Mouse (Mus musculus): ENCODE data around the gene C1qtnf4.

DNA sequence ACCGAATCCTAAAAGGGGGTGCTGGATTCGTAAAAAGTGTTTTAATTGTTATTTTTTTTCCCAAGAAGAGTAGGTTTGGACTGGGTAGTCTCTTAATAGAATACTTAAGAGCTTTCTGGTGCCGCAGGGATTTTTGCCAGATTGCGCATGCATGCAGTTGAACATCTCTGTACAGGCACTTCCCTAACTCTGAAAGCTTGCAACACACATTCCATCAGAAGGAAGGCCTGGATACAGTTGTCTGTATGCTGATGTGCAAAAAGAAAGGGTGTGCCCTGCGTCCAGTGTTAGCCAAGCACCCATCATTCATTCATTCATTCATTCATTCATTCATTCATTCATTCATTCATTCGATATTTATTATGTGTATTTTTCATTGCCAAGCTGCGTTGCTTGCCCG lies 54.1 kb downstream of the C1qtnf4 start:
- TF ChIP-seq EP300 (IDR thresholded peaks at IDR 0.05; ENCODE audit: low read depth) = no peak
- TF ChIP-seq CTCF (IDR thresholded peaks at IDR 0.05; ENCODE audit: low read depth) = no peak
